Mouse (Mus musculus) limb, embryonic 14.5 days (tissue): ENCODE results near the gene Hsd17b12. TPM values are rescaled to one million over a fixed set of nuclear protein-coding genes. Genes with fewer than 3 reads are reported as not detected.

ENCODE experiments used
- ATAC-seq: fragments of 200-750 bp; cut with Nextera tagmentation; 2 replicates; pipeline ENCODE4 v1.8.0; 2017; ENCODE audit warnings: low read depth, moderate number of reproducible peaks, moderate TSS enrichment; ENCODE audit not compliant: low FRiP score
- DNase-seq: peaks from one replicate; pipeline ENCODE4 v3.0.0-alpha.2; 2015; ENCODE audit warnings: low spot score
- H3K27ac ChIP-seq: fragments of 300-500 bp; sonication (generic); replicated peaks from 2 replicates; pipeline ENCODE4 v1.5.1; 2014; ENCODE audit warnings: low read depth, mild to moderate bottlenecking, low read length, moderate library complexity, mixed read lengths
- H3K27me3 ChIP-seq: fragments of 300-500 bp; sonication (generic); 2 replicates; pipeline ENCODE4 v1.6.1; 2014; ENCODE audit warnings: low read length, mixed read lengths; ENCODE audit not compliant: control insufficient read depth, insufficient read depth
- H3K36me3 ChIP-seq: fragments of 300-500 bp; sonication (generic); 2 replicates; pipeline ENCODE4 v1.6.1; 2014; ENCODE audit warnings: mild to moderate bottlenecking, low read length, moderate library complexity, mixed read lengths; ENCODE audit not compliant: control insufficient read depth, insufficient read depth
- H3K4me1 ChIP-seq: fragments of 300-500 bp; sonication (generic); 2 replicates; pipeline ENCODE4 v1.6.1; 2014; ENCODE audit warnings: antibody characterized with exemption, low read length, mixed read lengths; ENCODE audit not compliant: control insufficient read depth, insufficient read depth
- H3K4me2 ChIP-seq: fragments of 300-500 bp; sonication (generic); replicated peaks from 2 replicates; pipeline ENCODE4 v1.6.1; 2014; ENCODE audit warnings: low read depth, mild to moderate bottlenecking, low read length, moderate library complexity; ENCODE audit not compliant: severe bottlenecking
- H3K4me3 ChIP-seq: fragments of 300-500 bp; sonication (generic); replicated peaks from 2 replicates; pipeline ENCODE4 v1.5.1; 2014; ENCODE audit warnings: low read length
- H3K9ac ChIP-seq: fragments of 300-500 bp; sonication (generic); 2 replicates; pipeline ENCODE4 v1.6.1; 2014; ENCODE audit warnings: mild to moderate bottlenecking, low read depth, low read length, moderate library complexity; ENCODE audit not compliant: severe bottlenecking
- H3K9me3 ChIP-seq: fragments of 300-500 bp; sonication (generic); 2 replicates; pipeline ENCODE4 v1.6.1; 2016; ENCODE audit warnings: low read length; ENCODE audit not compliant: control insufficient read depth
- POLR2A ChIP-seq: fragments of 200-500 bp; IDR thresholded peaks from 2 replicates; pipeline ENCODE4 v1.8.0; 2012; ENCODE audit warnings: inconsistent platforms, mild to moderate bottlenecking, moderate library complexity, borderline replicate concordance; ENCODE audit not compliant: insufficient read depth, insufficient read length; ENCODE audit errors: extremely low read depth
- WGBS: fragments of 180-500 bp; shearing (Covaris S2); extraction: QIAGEN DNeasy Blood & Tissue Kit; methylation state at CpG from one replicate; pipeline ENCODE4 v1.1.7; 2014; 5-methylcytosine and 5-hydroxymethylcytosine counted together
- polyA plus RNA-seq, 2 experiments: library from polyadenylated mRNA; depleted of rRNA in 1 of 2; stranded (reverse) in 1 of 2; unstranded in 1 of 2; fragments of >200 nt; fragmentation: Nextera tagmentation in 1 of 2; extraction: Ambion mirVana in 1 of 2; gene quantifications; 2 replicates each; pipeline versions ENCODE4 v1.2.1 to v1.2.3; 2012 to 2014

The Hsd17b12 gene
- polyA plus RNA-seq, 2 experiments, result 64.5 to 113 TPM

GRCm38 (mm10) chr2:94051952-94052351 is 105.8 kb downstream of the Hsd17b12 start:
- WGBS, result 90% methylated on average over 5 of the region's 5 CpGs

DNA sequence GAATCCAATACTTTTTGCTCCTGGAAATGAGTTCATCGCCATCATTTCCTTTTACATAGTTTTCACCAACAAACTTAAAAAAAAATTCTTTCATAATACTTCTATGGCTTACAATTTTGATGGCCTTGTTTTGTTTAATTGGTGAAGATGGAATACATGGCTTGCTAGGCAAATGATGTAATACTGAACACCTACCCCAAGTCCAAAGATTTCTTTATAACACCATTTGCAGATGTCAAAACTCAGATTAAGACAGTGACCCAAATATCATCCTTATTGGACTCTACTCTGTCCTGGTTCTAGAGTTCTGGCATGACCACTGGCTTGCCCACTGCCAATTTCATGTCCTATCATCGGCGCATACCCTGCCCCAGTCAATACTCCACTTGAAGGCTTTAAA is 106.9 kb downstream of the Hsd17b12 start:
- no peaks in the 10 kb centered on the region for H3K27me3 ChIP-seq
- ATAC-seq (no peak), DNase-seq (no peak)
- no peak overlapping the region for H3K9ac ChIP-seq
- no peaks in the 10 kb centered on the region for H3K4me1 ChIP-seq
- no peak overlapping the region for H3K4me3 ChIP-seq
- no peak for TF ChIP-seq POLR2A
- H3K27ac ChIP-seq, result no peak overlapping the region
- 96% methylated on average over 3 of the region's 3 CpGs for WGBS
- H3K9me3 ChIP-seq, result no peaks in the 10 kb centered on the region
- H3K4me2 ChIP-seq, result no peak overlapping the region
- no peaks in the 10 kb centered on the region for H3K36me3 ChIP-seq

More at GRCm38 (mm10) chr2:94051952-94052351, 105.8 kb downstream of the Hsd17b12 start:
- Histone ChIP-seq H3K9ac (no peak overlapping the region), H3K9me3 (no peaks in the 10 kb centered on the region), H3K4me1 (no peaks in the 10 kb centered on the region), H3K27me3 (no peaks in the 10 kb centered on the region), H3K4me3 (no peak overlapping the region), H3K36me3 (no peaks in the 10 kb centered on the region), H3K27ac (no peak overlapping the region), H3K4me2 (no peak overlapping the region)
- ATAC-seq (no peak), DNase-seq (no peak)
- TF ChIP-seq POLR2A, result no peak

- no peak for TF ChIP-seq POLR2A
- no peak overlapping the region for H3K27ac ChIP-seq
Measured at GRCm38 (mm10) chr2:94049471-94050176, 108.1 kb downstream of the Hsd17b12 start.

DNA sequence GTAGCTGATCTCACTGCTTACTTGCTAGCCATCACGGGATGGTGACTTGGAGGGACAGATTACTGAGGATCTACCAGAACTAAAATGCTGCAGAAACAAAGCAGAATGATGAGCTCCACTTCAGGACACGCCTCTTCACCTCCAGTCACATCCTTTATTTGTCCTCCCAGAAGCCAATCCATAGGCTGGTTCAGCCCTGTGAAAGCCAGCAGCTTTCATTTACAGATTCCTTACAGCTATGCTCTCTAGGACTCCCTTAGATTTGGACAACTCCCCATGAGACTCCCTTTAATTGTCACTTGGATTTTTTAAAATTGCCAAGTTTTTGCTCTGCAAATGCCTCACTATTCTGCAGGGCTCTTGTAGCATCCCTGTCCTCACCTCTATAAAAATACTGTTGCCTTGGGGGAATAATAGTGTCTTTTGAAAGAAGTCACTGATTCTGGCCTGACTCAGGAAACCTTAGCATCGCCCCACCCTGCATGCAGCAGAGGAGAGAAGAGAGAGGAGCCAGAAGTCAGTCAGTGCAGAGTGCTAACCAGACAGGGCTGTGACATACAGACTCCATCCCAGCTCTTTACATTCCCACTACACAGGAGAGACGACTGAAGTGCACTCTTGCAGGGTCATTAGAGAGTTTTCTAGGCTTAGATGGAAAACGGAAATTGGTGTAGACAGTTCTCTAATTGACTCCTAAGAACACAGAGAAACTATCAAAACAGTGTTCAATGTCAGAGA is 108.9 kb downstream of the Hsd17b12 start:
- ATAC-seq (no peak), DNase-seq (no peak)
- no peaks in the 10 kb centered on the region for H3K9me3 ChIP-seq
- no peak overlapping the region for H3K4me2 ChIP-seq
- H3K4me1 ChIP-seq, result no peaks in the 10 kb centered on the region
- H3K27me3 ChIP-seq, result no peaks in the 10 kb centered on the region
- no peak for TF ChIP-seq POLR2A
- H3K36me3 ChIP-seq, result no peaks in the 10 kb centered on the region
- H3K9ac ChIP-seq, result no peak overlapping the region
- no peak overlapping the region for H3K27ac ChIP-seq
- no peak overlapping the region for H3K4me3 ChIP-seq
- WGBS, result 70% methylated on average over 5 of the region's 5 CpGs

More at GRCm38 (mm10) chr2:94049471-94050176, 108.1 kb downstream of the Hsd17b12 start:
- Histone ChIP-seq H3K4me3 (no peak overlapping the region), H3K4me1 (no peaks in the 10 kb centered on the region), H3K36me3 (no peaks in the 10 kb centered on the region), H3K9me3 (no peaks in the 10 kb centered on the region), H3K4me2 (no peak overlapping the region), H3K27me3 (no peaks in the 10 kb centered on the region), H3K9ac (no peak overlapping the region)
- 74% methylated on average over 5 of the region's 5 CpGs for WGBS
- peak; percentile 20 for DNase-seq
- no peak for ATAC-seq

DNA sequence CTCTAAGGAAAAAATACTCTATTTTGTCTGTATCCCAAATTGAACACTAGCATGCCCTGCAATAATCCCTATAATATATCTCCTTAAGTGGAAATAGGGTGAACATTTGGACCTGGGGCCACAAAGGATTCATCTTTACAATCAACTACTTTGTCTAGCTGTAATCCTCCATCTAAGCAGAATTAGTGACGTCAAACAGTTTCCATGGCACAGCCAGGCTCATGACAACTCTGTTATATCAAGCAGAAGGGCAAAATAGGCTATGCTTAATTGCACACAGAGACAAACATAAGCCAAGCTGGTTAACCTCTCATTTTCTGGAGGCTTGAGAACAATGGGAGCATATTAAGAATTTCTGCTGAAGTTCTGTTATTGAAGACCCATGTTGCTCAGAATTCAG is 109.5 kb downstream of the Hsd17b12 start:
- H3K4me3 ChIP-seq, result no peak overlapping the region
- no peak for TF ChIP-seq POLR2A
- no peaks in the 10 kb centered on the region for H3K4me1 ChIP-seq
- H3K4me2 ChIP-seq, result no peak overlapping the region
- H3K27ac ChIP-seq, result no peak overlapping the region
- no peak overlapping the region for H3K9ac ChIP-seq
- H3K27me3 ChIP-seq, result no peaks in the 10 kb centered on the region
- 82% methylated on average over 1 of the region's 1 CpGs for WGBS
- DNase-seq (no peak), ATAC-seq (no peak)
- no peaks in the 10 kb centered on the region for H3K36me3 ChIP-seq
- no peaks in the 10 kb centered on the region for H3K9me3 ChIP-seq
